Mouse (Mus musculus) liver, adult 2 months (tissue): ENCODE data around the gene Cep57. TPM values are rescaled to one million over a fixed set of nuclear protein-coding genes. Genes with fewer than 3 reads are reported as not detected.

Source experiments
- DNase-seq: peaks from one replicate; pipeline ENCODE4 v3.0.0-alpha.2; 2011; ENCODE audit warnings: low read depth, low spot score; ENCODE audit errors: extremely low read depth
- H3K27ac ChIP-seq: fragments of 200-500 bp; replicated peaks from 2 replicates; pipeline ENCODE4 v1.5.1; 2012; ENCODE audit warnings: low read depth, mild to moderate bottlenecking, control low read depth, inconsistent platforms, low read length; ENCODE audit not compliant: insufficient read depth
- H3K27me3 ChIP-seq: fragments of 200-500 bp; 2 replicates; pipeline ENCODE4 v1.6.1; 2012; ENCODE audit warnings: mild to moderate bottlenecking, moderate library complexity, low read length, inconsistent platforms; ENCODE audit not compliant: control insufficient read depth, insufficient read depth
- H3K36me3 ChIP-seq: fragments of 200-500 bp; 2 replicates; pipeline ENCODE4 v1.6.1; 2012; ENCODE audit warnings: low read length, inconsistent platforms; ENCODE audit not compliant: control insufficient read depth, insufficient read depth
- H3K4me1 ChIP-seq: fragments of 200-500 bp; 2 replicates; pipeline ENCODE4 v1.6.1; 2011; ENCODE audit warnings: low read length; ENCODE audit not compliant: control insufficient read depth, insufficient read depth
- H3K4me3 ChIP-seq: fragments of 200-500 bp; 2 replicates; pipeline ENCODE4 v1.5.1; 2011; ENCODE audit warnings: low read depth, mild to moderate bottlenecking, control low read depth, low read length, moderate library complexity; ENCODE audit not compliant: insufficient read depth
- H3K79me2 ChIP-seq: fragments of 200-500 bp; 2 replicates; pipeline ENCODE4 v1.6.1; 2012; ENCODE audit warnings: inconsistent platforms, mild to moderate bottlenecking, low read length, moderate library complexity; ENCODE audit not compliant: control insufficient read depth, insufficient read depth
- H3K9ac ChIP-seq: fragments of 200-500 bp; 2 replicates; pipeline ENCODE4 v1.6.1; 2012; ENCODE audit warnings: low read depth, mild to moderate bottlenecking, control low read depth, inconsistent platforms, low read length
- CTCF ChIP-seq: fragments of 200-500 bp; IDR thresholded peaks from 2 replicates; pipeline ENCODE4 v1.5.1; 2011; ENCODE audit warnings: low read depth, low read length, control low read depth
- POLR2A ChIP-seq: fragments of 200-500 bp; IDR thresholded peaks from 2 replicates; pipeline ENCODE4 v1.6.1; 2011; ENCODE audit warnings: low read length, control low read depth; ENCODE audit not compliant: insufficient read depth; ENCODE audit errors: extremely low read depth
- WGBS: fragments of 180-500 bp; shearing (Covaris S2); methylation state at CpG from one replicate; pipeline ENCODE4 v1.1.7; 2018; 5-methylcytosine and 5-hydroxymethylcytosine counted together
- polyA plus RNA-seq: library from polyadenylated mRNA; depleted of rRNA; stranded (reverse); fragments of >200 nt; gene quantifications from 2 replicates; pipeline ENCODE4 v1.2.3, GENCODE M21; 2012
- total RNA-seq: library from RNA; depleted of rRNA; stranded (reverse); fragments of >200 nt; gene quantifications from 2 replicates; pipeline ENCODE4 v1.2.3, GENCODE M21; 2014

Gene Cep57
- total and polyA plus RNA-seq, 2 experiments: 3.3 to 15.6 TPM

DNA sequence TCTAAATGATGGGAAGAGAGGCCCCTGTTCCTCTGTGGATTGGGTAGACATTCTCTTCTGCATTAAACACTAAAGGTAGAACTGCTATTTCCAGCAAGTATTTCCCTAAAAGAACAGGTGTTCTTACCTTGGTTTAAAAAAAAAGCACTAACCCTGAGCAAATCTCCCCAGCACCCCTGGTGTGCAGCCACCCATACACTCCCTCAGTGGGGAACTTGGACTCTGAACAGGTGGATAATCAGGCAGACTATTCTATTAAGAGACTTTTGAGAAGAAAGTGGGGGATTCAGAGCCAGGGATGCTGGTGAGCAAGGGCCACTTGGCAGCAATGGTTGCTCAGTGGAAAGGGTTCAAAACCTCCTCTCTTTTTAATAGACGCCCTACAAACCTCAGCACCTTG is 29.3 kb upstream of the Cep57 start:
- no peaks in the 10 kb centered on the region for H3K27me3 ChIP-seq
- H3K27ac ChIP-seq: no peak overlapping the region
- no peaks in the 10 kb centered on the region for H3K4me1 ChIP-seq
- 85% methylated on average over 1 of the region's 1 CpGs for WGBS
- DNase-seq: no peak
- H3K79me2 ChIP-seq: no peaks in the 10 kb centered on the region
- no peak overlapping the region for H3K4me3 ChIP-seq
- no peak for TF ChIP-seq POLR2A
- TF ChIP-seq CTCF: no peak
- H3K9ac ChIP-seq: no peak overlapping the region
- no peaks in the 10 kb centered on the region for H3K36me3 ChIP-seq

DNA sequence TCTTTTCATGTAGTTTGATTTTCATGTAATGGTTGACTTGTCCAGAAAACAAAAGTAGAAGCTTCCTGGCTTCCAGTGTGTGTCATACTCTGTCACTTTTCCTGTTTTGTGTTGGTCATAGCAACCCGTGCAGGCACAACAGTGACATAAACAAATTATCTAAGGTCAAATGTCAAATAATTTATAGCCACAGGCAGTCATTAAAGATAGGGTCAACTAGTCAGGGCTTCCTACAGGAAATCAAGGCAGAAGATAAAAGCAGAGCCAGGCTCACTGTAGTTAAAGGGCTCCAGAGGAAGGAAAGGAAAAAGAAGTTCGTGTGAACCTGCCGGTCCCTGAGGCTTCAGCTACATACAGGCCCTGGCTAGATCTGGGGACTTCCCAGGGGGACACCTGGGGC is 27.0 kb upstream of the Cep57 start:
- Histone ChIP-seq H3K79me2 (no peaks in the 10 kb centered on the region), H3K4me1 (no peaks in the 10 kb centered on the region), H3K4me3 (no peak overlapping the region), H3K27ac (no peak overlapping the region), H3K36me3 (no peaks in the 10 kb centered on the region), H3K9ac (no peak overlapping the region), H3K27me3 (no peaks in the 10 kb centered on the region)
- DNase-seq: no peak
- no peak for TF ChIP-seq CTCF
- TF ChIP-seq POLR2A: no peak
- WGBS: 74% methylated on average over 3 of the region's 3 CpGs

DNA sequence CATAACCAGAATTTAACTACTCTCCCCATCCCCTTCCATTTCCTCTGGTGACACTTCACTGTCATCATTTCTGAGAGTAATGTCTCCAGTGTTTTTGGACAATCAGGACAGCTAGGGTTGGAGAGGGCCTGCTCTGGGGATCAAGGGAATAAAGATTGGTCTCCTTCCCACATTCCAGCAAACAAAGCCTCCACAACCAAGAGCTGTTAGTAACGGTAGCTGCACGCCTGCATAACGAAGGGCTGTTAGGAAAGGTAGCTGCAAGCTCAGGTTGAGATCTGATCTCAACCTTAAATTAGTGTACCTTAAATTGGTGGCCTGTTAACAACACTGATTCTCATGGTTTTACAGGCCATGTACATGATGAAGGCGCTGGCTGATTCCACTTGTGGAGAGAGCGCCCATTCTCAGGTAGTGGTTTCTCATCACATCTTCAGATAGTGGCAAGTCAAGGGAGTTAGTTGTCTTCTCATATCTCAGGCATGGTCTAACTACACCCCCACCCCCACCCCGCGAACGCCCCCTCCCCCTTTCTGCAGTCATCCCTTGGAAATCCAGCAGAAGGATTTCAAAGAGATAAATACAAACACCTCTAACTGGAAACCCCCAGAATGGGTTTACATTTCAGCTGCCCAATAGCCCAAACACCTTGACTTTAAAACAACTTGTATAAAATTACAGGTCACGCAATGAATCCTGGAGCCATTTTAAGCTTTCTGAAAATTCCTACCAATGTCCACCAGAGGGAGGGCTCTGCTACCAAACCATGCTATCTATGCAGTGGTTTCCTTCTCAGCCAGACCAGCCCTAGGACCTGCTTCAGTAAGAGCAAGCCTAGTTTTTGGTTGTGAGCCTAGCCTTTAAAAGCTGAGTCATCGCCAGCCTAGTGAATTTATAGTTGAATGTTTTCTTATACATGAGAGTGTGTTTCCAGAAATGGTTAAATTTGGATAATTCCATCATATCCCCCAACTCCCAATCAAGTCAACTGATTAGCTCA is 21.9 kb upstream of the Cep57 start:
- WGBS: 94% methylated on average over 10 of the region's 10 CpGs
- DNase-seq: no peak
- Histone ChIP-seq H3K27ac (no peak overlapping the region), H3K36me3 (peaks cover 13% of the 10 kb centered on the region), H3K9ac (no peak overlapping the region), H3K27me3 (no peaks in the 10 kb centered on the region), H3K79me2 (no peaks in the 10 kb centered on the region), H3K4me3 (no peak overlapping the region), H3K4me1 (no peaks in the 10 kb centered on the region)
- TF ChIP-seq CTCF: 0 out of 2 replicates have a peak, but pooled peaks have one; percentile 18
- no peak for TF ChIP-seq POLR2A

DNA sequence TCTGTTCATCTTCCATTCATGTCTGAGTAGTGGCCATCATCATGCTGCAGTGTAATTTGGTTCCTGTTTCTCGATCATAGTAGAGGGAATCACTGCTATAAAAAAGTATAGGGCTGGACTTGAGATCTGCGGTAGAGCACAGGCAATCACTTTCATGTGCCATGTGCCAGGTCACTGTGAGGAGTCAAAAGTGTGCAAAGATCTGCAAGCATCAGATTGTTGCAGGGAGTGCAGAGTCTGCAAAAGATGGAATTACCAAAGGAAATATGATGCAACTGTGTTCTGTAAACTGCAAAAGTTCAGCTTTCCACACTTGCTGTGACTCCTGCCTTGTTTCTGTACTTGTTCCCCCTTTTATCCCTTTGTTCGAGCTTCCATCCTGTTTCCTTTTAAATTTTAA is 20.7 kb upstream of the Cep57 start:
- Histone ChIP-seq H3K27me3 (no peaks in the 10 kb centered on the region), H3K4me1 (no peaks in the 10 kb centered on the region), H3K27ac (no peak overlapping the region), H3K79me2 (no peaks in the 10 kb centered on the region), H3K36me3 (peaks cover 19% of the 10 kb centered on the region), H3K4me3 (no peak overlapping the region), H3K9ac (no peak overlapping the region)
- no peak for TF ChIP-seq POLR2A
- TF ChIP-seq CTCF: no peak
- 66% methylated on average over 3 of the region's 3 CpGs for WGBS
- peak; percentile 33 for DNase-seq

DNA sequence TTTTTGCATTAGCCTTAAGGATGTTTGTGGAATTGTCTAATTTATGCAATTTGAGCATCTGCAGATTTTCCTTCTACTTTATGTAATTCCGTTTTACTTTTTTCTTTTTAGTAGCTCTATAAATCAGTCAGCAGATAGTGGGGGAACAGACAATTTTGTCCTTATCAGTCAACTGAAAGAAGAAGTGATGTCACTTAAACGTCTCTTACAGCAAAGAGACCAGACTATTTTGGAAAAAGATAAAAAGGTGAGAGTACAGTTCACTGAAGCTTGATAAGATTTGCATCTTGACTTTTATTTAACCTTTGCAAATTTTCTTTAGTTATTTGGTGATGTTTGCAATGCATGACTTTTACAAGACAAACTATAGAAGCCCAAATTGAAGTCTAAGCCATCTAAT is 9.8 kb upstream of the Cep57 start:
- no peak for DNase-seq
- H3K27ac ChIP-seq: no peak overlapping the region
- no peak overlapping the region for H3K4me3 ChIP-seq
- no peak for TF ChIP-seq CTCF
- no peak for TF ChIP-seq POLR2A
- no peaks in the 10 kb centered on the region; the same call in 1 of the 2 replicates for H3K4me1 ChIP-seq
- no peaks in the 10 kb centered on the region for H3K79me2 ChIP-seq
- peaks cover 71% of the 10 kb centered on the region for H3K36me3 ChIP-seq
- H3K27me3 ChIP-seq: no peaks in the 10 kb centered on the region
- 79% methylated on average over 2 of the region's 2 CpGs for WGBS
- H3K9ac ChIP-seq: no peak overlapping the region

DNA sequence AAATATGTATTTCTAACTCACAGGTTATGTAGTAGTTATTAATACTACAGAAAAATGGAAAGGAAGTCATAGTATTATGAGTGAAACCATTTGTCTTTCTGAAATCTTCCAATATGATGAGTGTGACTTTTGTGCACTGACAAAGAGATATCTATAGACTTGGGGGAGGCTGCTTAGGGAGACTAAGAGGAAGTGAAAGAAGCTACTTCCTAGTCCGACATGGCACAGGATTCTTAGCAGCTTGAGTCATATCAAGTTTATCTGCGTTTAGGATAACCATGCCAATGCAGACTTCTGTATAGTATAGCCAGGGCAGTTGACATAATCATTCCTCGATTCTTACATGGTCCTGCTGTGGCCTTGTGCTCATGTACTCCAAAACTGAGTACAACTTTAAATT is 8.3 kb upstream of the Cep57 start:
- Histone ChIP-seq H3K9ac (no peak overlapping the region), H3K27ac (no peak overlapping the region), H3K79me2 (no peaks in the 10 kb centered on the region), H3K36me3 (peaks cover 71% of the 10 kb centered on the region), H3K4me3 (no peak overlapping the region), H3K4me1 (no peaks in the 10 kb centered on the region; the same call in 1 of the 2 replicates), H3K27me3 (no peaks in the 10 kb centered on the region)
- TF ChIP-seq CTCF (no peak), POLR2A (no peak)
- peak; percentile 29 for DNase-seq
- 74% methylated on average over 3 of the region's 3 CpGs for WGBS
